Mouse (Mus musculus) hindbrain, embryonic 10.5 days (tissue): ENCODE results near the gene Npy. TPM values are rescaled to one million over a fixed set of nuclear protein-coding genes. Genes with fewer than 3 reads are reported as not detected.

Experiments used
- DNase-seq: peaks from one replicate; pipeline ENCODE4 v3.0.0-alpha.2; 2017; ENCODE audit warnings: low spot score
- H3K27ac ChIP-seq: fragments of 300-500 bp; sonication (generic); 2 replicates; pipeline ENCODE4 v1.5.1; 2016; ENCODE audit warnings: mild to moderate bottlenecking, moderate library complexity
- H3K27me3 ChIP-seq: fragments of 300-500 bp; sonication (generic); 2 replicates; pipeline ENCODE4 v1.6.1; 2016; ENCODE audit warnings: mild to moderate bottlenecking; ENCODE audit not compliant: poor library complexity, insufficient read depth, severe bottlenecking
- H3K36me3 ChIP-seq: fragments of 300-500 bp; sonication (generic); 2 replicates; pipeline ENCODE4 v1.6.1; 2016; ENCODE audit warnings: mild to moderate bottlenecking, moderate library complexity
- H3K4me1 ChIP-seq: fragments of 300-500 bp; sonication (generic); replicated peaks from 2 replicates; pipeline ENCODE4 v1.6.1; 2016; ENCODE audit warnings: mild to moderate bottlenecking
- H3K4me3 ChIP-seq: fragments of 300-500 bp; sonication (generic); 2 replicates; pipeline ENCODE4 v1.5.1; 2016; ENCODE audit warnings: mild to moderate bottlenecking, moderate library complexity
- H3K9me3 ChIP-seq: fragments of 300-500 bp; sonication (generic); 2 replicates; pipeline ENCODE4 v1.6.1; 2016; ENCODE audit warnings: mild to moderate bottlenecking, moderate library complexity
- WGBS: fragments of 180-500 bp; shearing (Covaris S2); methylation state at CpG from one replicate; pipeline ENCODE4 v1.1.7; 2016; 5-methylcytosine and 5-hydroxymethylcytosine counted together
- polyA plus RNA-seq: library from polyadenylated mRNA; unstranded; fragments of >200 nt; fragmentation: Nextera tagmentation; extraction: Ambion mirVana; gene quantifications from 2 replicates; pipeline ENCODE4 v1.2.1, GENCODE M21; 2016

The Npy gene
- polyA plus RNA-seq, 1 experiment from 2014 or later = 1.7 TPM

GRCm38 (mm10) chr6:49822871-49823230 is 341 bp downstream of the Npy start:
- WGBS = under 1% methylated on average over 10 of the region's 10 CpGs
- no peaks in the 10 kb centered on the region for H3K9me3 ChIP-seq
- H3K4me1 ChIP-seq = peaks cover 23% of the 10 kb centered on the region
- H3K4me3 ChIP-seq = peak overlapping the region; percentile 58
- H3K36me3 ChIP-seq = no peaks in the 10 kb centered on the region
- no peak overlapping the region for H3K27ac ChIP-seq
- DNase-seq = no peak
- peaks cover 80% of the 10 kb centered on the region for H3K27me3 ChIP-seq

- no peaks in the 10 kb centered on the region for H3K9me3 ChIP-seq
- 7% methylated on average over 15 of the region's 15 CpGs for WGBS
- no peak overlapping the region for H3K27ac ChIP-seq
- no peaks in the 10 kb centered on the region for H3K36me3 ChIP-seq
- H3K4me3 ChIP-seq = no peak overlapping the region; the same call in 1 of the 2 replicates
- peaks cover 79% of the 10 kb centered on the region for H3K27me3 ChIP-seq
- DNase-seq = no peak
- H3K4me1 ChIP-seq = peaks cover 23% of the 10 kb centered on the region
Measured at GRCm38 (mm10) chr6:49823371-49823770, 861 bp downstream of the Npy start.

GRCm38 (mm10) chr6:49823821-49824220 is 1.3 kb downstream of the Npy start:
- Histone ChIP-seq H3K4me3 (no peak overlapping the region), H3K27me3 (peaks cover 74% of the 10 kb centered on the region), H3K9me3 (no peaks in the 10 kb centered on the region), H3K4me1 (peaks cover 23% of the 10 kb centered on the region), H3K27ac (no peak overlapping the region), H3K36me3 (no peaks in the 10 kb centered on the region)
- 21% methylated on average over 2 of the region's 2 CpGs for WGBS
- no peak for DNase-seq

- H3K9me3 ChIP-seq = no peaks in the 10 kb centered on the region
- no peak overlapping the region for H3K27ac ChIP-seq
- WGBS = 80% methylated on average over 2 of the region's 2 CpGs
- DNase-seq = no peak
- H3K36me3 ChIP-seq = no peaks in the 10 kb centered on the region
- H3K4me1 ChIP-seq = no peaks in the 10 kb centered on the region
- 0 out of 2 replicates have a peak, but pooled peaks cover 2% of the 10 kb centered on the region for H3K27me3 ChIP-seq
- no peak overlapping the region for H3K4me3 ChIP-seq
Measured at GRCm38 (mm10) chr6:49831579-49831978, 9.1 kb downstream of the Npy start.

- no peaks in the 10 kb centered on the region for H3K9me3 ChIP-seq
- 63% methylated on average over 2 of the region's 2 CpGs for WGBS
- no peaks in the 10 kb centered on the region for H3K27me3 ChIP-seq
- no peak overlapping the region for H3K27ac ChIP-seq
- no peak for DNase-seq
- H3K4me1 ChIP-seq = no peaks in the 10 kb centered on the region
- no peak overlapping the region for H3K4me3 ChIP-seq
- H3K36me3 ChIP-seq = no peaks in the 10 kb centered on the region
Measured at GRCm38 (mm10) chr6:49856830-49857229, 34.3 kb downstream of the Npy start.

GRCm38 (mm10) chr6:49867571-49867970 is 45.1 kb downstream of the Npy start:
- DNase-seq = no peak
- WGBS = 86% methylated on average over 6 of the region's 6 CpGs
- no peak overlapping the region for H3K4me3 ChIP-seq
- no peaks in the 10 kb centered on the region for H3K36me3 ChIP-seq
- H3K9me3 ChIP-seq = no peaks in the 10 kb centered on the region
- no peaks in the 10 kb centered on the region for H3K27me3 ChIP-seq
- H3K4me1 ChIP-seq = no peaks in the 10 kb centered on the region
- H3K27ac ChIP-seq = no peak overlapping the region

- no peaks in the 10 kb centered on the region for H3K9me3 ChIP-seq
- H3K4me1 ChIP-seq = peaks cover 6% of the 10 kb centered on the region; the same call in 1 of the 2 replicates
- no peak overlapping the region for H3K27ac ChIP-seq
- no peaks in the 10 kb centered on the region for H3K36me3 ChIP-seq
- no peaks in the 10 kb centered on the region for H3K27me3 ChIP-seq
- H3K4me3 ChIP-seq = no peak overlapping the region
- DNase-seq = no peak
- WGBS = 90% methylated on average over 6 of the region's 6 CpGs
Measured at GRCm38 (mm10) chr6:49871071-49871470, 48.6 kb downstream of the Npy start.

- no peak overlapping the region for H3K27ac ChIP-seq
- H3K4me1 ChIP-seq = peaks cover 6% of the 10 kb centered on the region; the same call in 1 of the 2 replicates
- no peak overlapping the region for H3K4me3 ChIP-seq
- H3K27me3 ChIP-seq = no peaks in the 10 kb centered on the region
- no peaks in the 10 kb centered on the region for H3K36me3 ChIP-seq
- DNase-seq = no peak
- no peaks in the 10 kb centered on the region for H3K9me3 ChIP-seq
- 83% methylated on average over 1 of the region's 1 CpGs for WGBS
Measured at GRCm38 (mm10) chr6:49873556-49873955, 51.0 kb downstream of the Npy start.

GRCm38 (mm10) chr6:49875160-49875559 is 52.6 kb downstream of the Npy start:
- Histone ChIP-seq H3K9me3 (no peaks in the 10 kb centered on the region), H3K27me3 (no peaks in the 10 kb centered on the region), H3K4me1 (peaks cover 6% of the 10 kb centered on the region; the same call in 1 of the 2 replicates), H3K27ac (no peak overlapping the region), H3K4me3 (no peak overlapping the region), H3K36me3 (no peaks in the 10 kb centered on the region)
- 44% methylated on average over 2 of the region's 2 CpGs for WGBS
- DNase-seq = no peak

- no peaks in the 10 kb centered on the region for H3K36me3 ChIP-seq
- no peak for DNase-seq
- peaks cover 6% of the 10 kb centered on the region; the same call in 1 of the 2 replicates for H3K4me1 ChIP-seq
- 84% methylated on average over 6 of the region's 6 CpGs for WGBS
- no peak overlapping the region for H3K4me3 ChIP-seq
- H3K9me3 ChIP-seq = no peaks in the 10 kb centered on the region
- H3K27ac ChIP-seq = no peak overlapping the region
- no peaks in the 10 kb centered on the region for H3K27me3 ChIP-seq
Measured at GRCm38 (mm10) chr6:49875791-49876190, 53.3 kb downstream of the Npy start.
